Mouse (Mus musculus) c-Kit-negative CD71-positive TER-119-positive erythroid progenitor cells, embryonic 14.5 days (primary cell): Measurements from ENCODE around the gene Oca2.

ENCODE experiments used
- DNase-seq: peaks from one replicate; pipeline ENCODE4 v3.0.0-alpha.2; 2013; ENCODE audit warnings: low read depth, low spot score

Gene Oca2

GRCm38 (mm10) chr7:56381750-56382421, 142.3 kb downstream of the Oca2 start:
- no peak for DNase-seq

GRCm38 (mm10) chr7:56382706-56383105, 143.1 kb downstream of the Oca2 start:
- DNase-seq, result no peak

- no peak for DNase-seq
Observed at GRCm38 (mm10) chr7:56388295-56388694, 148.7 kb downstream of the Oca2 start.

GRCm38 (mm10) chr7:56418182-56418836, 178.7 kb downstream of the Oca2 start:
- no peak for DNase-seq

GRCm38 (mm10) chr7:56419253-56419844, 179.8 kb downstream of the Oca2 start:
- no peak for DNase-seq

GRCm38 (mm10) chr7:56421946-56422345, 182.4 kb downstream of the Oca2 start:
- no peak for DNase-seq

GRCm38 (mm10) chr7:56423548-56423947, 184.0 kb downstream of the Oca2 start:
- no peak for DNase-seq

- no peak for DNase-seq
Observed at GRCm38 (mm10) chr7:56460814-56461520, 221.4 kb downstream of the Oca2 start.

- DNase-seq, result no peak
Observed at GRCm38 (mm10) chr7:56498242-56498641, 258.7 kb downstream of the Oca2 start.

- no peak for DNase-seq
Observed at GRCm38 (mm10) chr7:56499319-56499718, 259.8 kb downstream of the Oca2 start.

- DNase-seq, result no peak
Observed at GRCm38 (mm10) chr7:56499767-56500166, 260.2 kb downstream of the Oca2 start.

- DNase-seq, result no peak
Observed at GRCm38 (mm10) chr7:56500438-56500837, 260.9 kb downstream of the Oca2 start.

- no peak for DNase-seq
Observed at GRCm38 (mm10) chr7:56518581-56518980, 279.0 kb downstream of the Oca2 start.

GRCm38 (mm10) chr7:56519741-56520140, 280.2 kb downstream of the Oca2 start:
- no peak for DNase-seq

GRCm38 (mm10) chr7:56534856-56535255, 295.3 kb downstream of the Oca2 start:
- no peak for DNase-seq

- no peak for DNase-seq
Observed at GRCm38 (mm10) chr7:56549226-56549625, 309.7 kb downstream of the Oca2 start.

- DNase-seq, result no peak
Observed at GRCm38 (mm10) chr7:56551804-56552203, 312.2 kb downstream of the Oca2 start.
